Mouse (Mus musculus) liver, embryonic 13.5 days (tissue): ENCODE measurements around the gene Abhd17c. TPM values are rescaled to one million over a fixed set of nuclear protein-coding genes. Genes with fewer than 3 reads are reported as not detected.

Source experiments
- ATAC-seq: fragments of 200-750 bp; cut with Nextera tagmentation; 2 replicates; pipeline ENCODE4 v1.8.0; 2017; ENCODE audit warnings: low read depth, mild to moderate bottlenecking, moderate number of reproducible peaks, moderate library complexity
- DNase-seq: peaks from one replicate; pipeline ENCODE4 v3.0.0; 2022
- H3K27ac ChIP-seq: fragments of 300-500 bp; sonication (generic); 2 replicates; pipeline ENCODE4 v1.5.1; 2015; ENCODE audit warnings: moderate library complexity, mild to moderate bottlenecking, inconsistent platforms
- H3K27me3 ChIP-seq: fragments of 300-500 bp; sonication (generic); 2 replicates; pipeline ENCODE4 v1.6.1; 2015; ENCODE audit warnings: mild to moderate bottlenecking, inconsistent platforms
- H3K36me3 ChIP-seq: fragments of 300-500 bp; sonication (generic); 2 replicates; pipeline ENCODE4 v1.6.1; 2015; ENCODE audit warnings: mild to moderate bottlenecking, inconsistent platforms
- H3K4me1 ChIP-seq: fragments of 300-500 bp; sonication (generic); replicated peaks from 2 replicates; pipeline ENCODE4 v1.6.1; 2015; ENCODE audit warnings: inconsistent platforms
- H3K4me2 ChIP-seq: fragments of 300-500 bp; sonication (generic); 2 replicates; pipeline ENCODE4 v1.6.1; 2015; ENCODE audit warnings: inconsistent platforms, mild to moderate bottlenecking, moderate library complexity
- H3K4me3 ChIP-seq: fragments of 300-500 bp; sonication (generic); replicated peaks from 2 replicates; pipeline ENCODE4 v1.5.1; 2015; ENCODE audit warnings: mild to moderate bottlenecking, inconsistent platforms
- H3K9ac ChIP-seq: fragments of 300-500 bp; sonication (generic); 2 replicates; pipeline ENCODE4 v1.6.1; 2015; ENCODE audit warnings: mild to moderate bottlenecking, inconsistent platforms
- H3K9me3 ChIP-seq: fragments of 300-500 bp; sonication (generic); replicated peaks from 2 replicates; pipeline ENCODE4 v1.6.1; 2016; ENCODE audit warnings: inconsistent platforms
- WGBS: fragments of 180-500 bp; shearing (Covaris S2); methylation state at CpG from one replicate; pipeline ENCODE4 v1.1.7; 2015; ENCODE audit not compliant: insufficient replicate concordance; 5-methylcytosine and 5-hydroxymethylcytosine counted together
- polyA plus RNA-seq: library from polyadenylated mRNA; unstranded; fragments of >200 nt; fragmentation: Nextera tagmentation; extraction: Ambion mirVana; gene quantifications from 2 replicates; pipeline ENCODE4 v1.2.1, GENCODE M21; 2015

Gene Abhd17c
- polyA plus RNA-seq, 1 experiment from 2014 or later, result 18.2 TPM

GRCm38 (mm10) chr7:84151960-84152334 lies 254 bp upstream of the Abhd17c start:
- H3K4me2 ChIP-seq, result peak overlapping the region; percentile 96
- H3K4me1 ChIP-seq, result peaks cover 55% of the 10 kb centered on the region
- H3K27ac ChIP-seq, result peak overlapping the region; percentile 81
- ATAC-seq (peak; percentile 94), DNase-seq (peak; percentile 86)
- peak overlapping the region; percentile 89 for H3K9ac ChIP-seq
- peak overlapping the region; percentile 92 for H3K4me3 ChIP-seq
- 0 out of 2 replicates have a peak, but pooled peaks cover 2% of the 10 kb centered on the region for H3K36me3 ChIP-seq
- H3K27me3 ChIP-seq, result no peaks in the 10 kb centered on the region
- no peaks in the 10 kb centered on the region for H3K9me3 ChIP-seq
- 0% methylated on average over 39 of the region's 55 CpGs for WGBS

GRCm38 (mm10) chr7:84150361-84151000 lies 1.2 kb downstream of the Abhd17c start:
- Histone ChIP-seq H3K27ac (peak overlapping the region; percentile 81), H3K9ac (peak overlapping the region; percentile 89), H3K4me2 (peak overlapping the region; percentile 96), H3K36me3 (0 out of 2 replicates have a peak, but pooled peaks cover 2% of the 10 kb centered on the region), H3K27me3 (no peaks in the 10 kb centered on the region), H3K9me3 (no peaks in the 10 kb centered on the region), H3K4me3 (peak overlapping the region; percentile 92), H3K4me1 (peaks cover 69% of the 10 kb centered on the region)
- 10% methylated on average over 13 of the region's 13 CpGs for WGBS
- DNase-seq, result peak; percentile 6
- no peak for ATAC-seq

GRCm38 (mm10) chr7:84149821-84150220 lies 1.9 kb downstream of the Abhd17c start:
- DNase-seq, result no peak
- ATAC-seq, result no peak
- 0 out of 2 replicates have a peak, but pooled peaks cover 2% of the 10 kb centered on the region for H3K36me3 ChIP-seq
- peak overlapping the region; percentile 89 for H3K9ac ChIP-seq
- H3K4me1 ChIP-seq, result peaks cover 76% of the 10 kb centered on the region
- H3K27ac ChIP-seq, result no peak overlapping the region
- H3K4me2 ChIP-seq, result peak overlapping the region; percentile 96
- peak overlapping the region; percentile 92 for H3K4me3 ChIP-seq
- no peaks in the 10 kb centered on the region for H3K9me3 ChIP-seq
- no peaks in the 10 kb centered on the region for H3K27me3 ChIP-seq
- WGBS, result 55% methylated on average over 4 of the region's 4 CpGs

- WGBS, result 86% methylated on average over 3 of the region's 3 CpGs
- peak overlapping the region; percentile 28 for H3K4me2 ChIP-seq
- H3K4me1 ChIP-seq, result peaks cover 85% of the 10 kb centered on the region
Observed at GRCm38 (mm10) chr7:84148896-84149295, 2.8 kb downstream of the Abhd17c start.

GRCm38 (mm10) chr7:84147746-84148145 lies 3.9 kb downstream of the Abhd17c start:
- H3K4me3 ChIP-seq, result no peak overlapping the region
- no peak overlapping the region for H3K27ac ChIP-seq
- DNase-seq (no peak), ATAC-seq (no peak)
- no peaks in the 10 kb centered on the region for H3K27me3 ChIP-seq
- no peaks in the 10 kb centered on the region for H3K9me3 ChIP-seq
- peaks cover 95% of the 10 kb centered on the region for H3K4me1 ChIP-seq
- H3K4me2 ChIP-seq, result no peak overlapping the region
- WGBS, result 72% methylated on average over 1 of the region's 1 CpGs
- no peak overlapping the region for H3K9ac ChIP-seq
- H3K36me3 ChIP-seq, result 0 out of 2 replicates have a peak, but pooled peaks cover 2% of the 10 kb centered on the region

More at GRCm38 (mm10) chr7:84148896-84149295, 2.8 kb downstream of the Abhd17c start:
- ATAC-seq (no peak), DNase-seq (no peak)
- Histone ChIP-seq H3K9ac (no peak overlapping the region), H3K9me3 (no peaks in the 10 kb centered on the region), H3K27me3 (no peaks in the 10 kb centered on the region), H3K36me3 (0 out of 2 replicates have a peak, but pooled peaks cover 2% of the 10 kb centered on the region), H3K27ac (no peak overlapping the region), H3K4me3 (no peak overlapping the region)

GRCm38 (mm10) chr7:84145633-84146032 lies 6.1 kb downstream of the Abhd17c start:
- Histone ChIP-seq H3K27ac (peak overlapping the region; percentile 21; the same call in 1 of the 2 replicates), H3K4me2 (peak overlapping the region; percentile 29), H3K4me3 (no peak overlapping the region), H3K4me1 (peaks cover 96% of the 10 kb centered on the region), H3K9ac (no peak overlapping the region), H3K9me3 (no peaks in the 10 kb centered on the region), H3K27me3 (no peaks in the 10 kb centered on the region), H3K36me3 (0 out of 2 replicates have a peak, but pooled peaks cover 2% of the 10 kb centered on the region)
- DNase-seq (no peak), ATAC-seq (peak; percentile 21; the same call in 1 of the 2 replicates)
- 63% methylated on average over 2 of the region's 2 CpGs for WGBS

GRCm38 (mm10) chr7:84142736-84143473 lies 8.8 kb downstream of the Abhd17c start:
- Histone ChIP-seq H3K27ac (peak overlapping the region; percentile 68), H3K4me2 (no peak overlapping the region), H3K27me3 (no peaks in the 10 kb centered on the region)

GRCm38 (mm10) chr7:84142196-84142595 lies 9.5 kb downstream of the Abhd17c start:
- H3K4me2 ChIP-seq, result no peak overlapping the region
- H3K9me3 ChIP-seq, result no peaks in the 10 kb centered on the region
- no peak overlapping the region for H3K4me3 ChIP-seq
- H3K27me3 ChIP-seq, result no peaks in the 10 kb centered on the region
- H3K36me3 ChIP-seq, result no peaks in the 10 kb centered on the region
- ATAC-seq (no peak), DNase-seq (no peak)
- no peak overlapping the region for H3K27ac ChIP-seq
- no peak overlapping the region for H3K9ac ChIP-seq
- WGBS, result 75% methylated on average over 4 of the region's 4 CpGs
- peaks cover 93% of the 10 kb centered on the region for H3K4me1 ChIP-seq

More at GRCm38 (mm10) chr7:84142736-84143473, 8.8 kb downstream of the Abhd17c start:
- no peak for DNase-seq
- H3K36me3 ChIP-seq, result no peaks in the 10 kb centered on the region
- H3K4me1 ChIP-seq, result peaks cover 93% of the 10 kb centered on the region
- peak; percentile 39; the same call in 1 of the 2 replicates for ATAC-seq
- H3K9ac ChIP-seq, result no peak overlapping the region
- WGBS, result 32% methylated on average over 7 of the region's 7 CpGs
- no peaks in the 10 kb centered on the region for H3K9me3 ChIP-seq
- no peak overlapping the region for H3K4me3 ChIP-seq

- DNase-seq (no peak), ATAC-seq (no peak)
- WGBS, result 62% methylated on average over 4 of the region's 4 CpGs
- H3K9me3 ChIP-seq, result no peaks in the 10 kb centered on the region
- H3K4me1 ChIP-seq, result peaks cover 75% of the 10 kb centered on the region
- no peaks in the 10 kb centered on the region for H3K36me3 ChIP-seq
- no peak overlapping the region for H3K27ac ChIP-seq
- H3K9ac ChIP-seq, result no peak overlapping the region
- no peak overlapping the region for H3K4me2 ChIP-seq
- H3K4me3 ChIP-seq, result no peak overlapping the region
- H3K27me3 ChIP-seq, result no peaks in the 10 kb centered on the region
Observed at GRCm38 (mm10) chr7:84139566-84139965, 12.1 kb downstream of the Abhd17c start.

- no peaks in the 10 kb centered on the region for H3K36me3 ChIP-seq
- no peak for ATAC-seq
- no peaks in the 10 kb centered on the region for H3K9me3 ChIP-seq
- no peaks in the 10 kb centered on the region for H3K27me3 ChIP-seq
- H3K9ac ChIP-seq, result no peak overlapping the region
- no peak for DNase-seq
- no peak overlapping the region for H3K4me2 ChIP-seq
- peaks cover 72% of the 10 kb centered on the region for H3K4me1 ChIP-seq
- H3K4me3 ChIP-seq, result no peak overlapping the region
- 71% methylated on average over 4 of the region's 4 CpGs for WGBS
- H3K27ac ChIP-seq, result no peak overlapping the region
Observed at GRCm38 (mm10) chr7:84138731-84139130, 13.0 kb downstream of the Abhd17c start.

GRCm38 (mm10) chr7:84137779-84138178 lies 13.9 kb downstream of the Abhd17c start:
- Histone ChIP-seq H3K4me1 (peaks cover 69% of the 10 kb centered on the region), H3K9ac (no peak overlapping the region), H3K27ac (no peak overlapping the region), H3K36me3 (no peaks in the 10 kb centered on the region), H3K4me3 (no peak overlapping the region), H3K9me3 (no peaks in the 10 kb centered on the region), H3K27me3 (no peaks in the 10 kb centered on the region), H3K4me2 (no peak overlapping the region)
- no peak for DNase-seq
- 78% methylated on average over 3 of the region's 3 CpGs for WGBS
- ATAC-seq, result no peak
